Mouse (Mus musculus): ENCODE measurements around the gene Igfbp3. TPM values are rescaled to one million over a fixed set of nuclear protein-coding genes. Genes with fewer than 3 reads are reported as not detected.

The Igfbp3 gene
- polyA plus RNA-seq, 1 experiment = 58.3 TPM

DNA sequence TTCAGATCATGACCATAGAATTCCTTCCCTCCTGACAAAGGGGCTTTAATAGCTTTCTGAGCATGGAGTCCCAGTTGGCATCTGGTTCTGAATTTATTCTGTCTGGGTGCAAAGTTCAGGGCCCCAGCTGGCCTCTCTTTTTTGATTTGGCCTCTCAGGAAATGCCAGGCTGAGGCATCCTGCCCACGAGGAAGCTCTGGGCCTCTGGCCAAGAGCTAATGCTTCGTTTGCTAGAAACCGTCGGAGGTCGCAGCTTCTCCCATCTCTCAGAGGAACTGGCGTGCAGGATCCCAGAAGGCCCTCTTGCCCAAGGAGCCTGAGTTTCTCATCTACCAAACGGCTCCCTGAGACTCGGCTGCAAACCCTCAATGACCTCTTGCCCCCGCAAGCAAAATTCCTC lies 2.5 kb downstream of the Igfbp3 start:
- no peak for DNase-seq (ENCODE audit: low spot score)

DNA sequence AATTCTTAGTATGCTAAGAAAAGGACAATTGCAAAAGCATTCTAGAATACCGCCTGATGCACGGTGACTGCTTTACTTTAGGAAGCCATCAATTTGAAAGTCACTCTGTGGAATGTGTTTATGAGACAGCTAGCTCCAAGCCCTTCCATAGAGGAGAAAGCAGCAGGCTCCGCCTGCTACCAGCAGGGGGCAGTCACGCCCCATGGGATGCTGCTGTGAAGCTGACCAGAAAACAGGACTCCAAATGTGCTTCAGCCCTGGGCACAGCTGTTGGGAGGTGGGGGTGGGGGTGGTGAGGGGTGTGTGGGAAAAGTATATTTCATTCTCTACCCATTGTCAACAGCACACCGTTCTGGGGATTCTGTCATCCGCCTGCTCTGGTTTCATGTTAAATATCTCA lies 3.4 kb downstream of the Igfbp3 start:
- peak; percentile 65 for DNase-seq (ENCODE audit: low spot score)

DNA sequence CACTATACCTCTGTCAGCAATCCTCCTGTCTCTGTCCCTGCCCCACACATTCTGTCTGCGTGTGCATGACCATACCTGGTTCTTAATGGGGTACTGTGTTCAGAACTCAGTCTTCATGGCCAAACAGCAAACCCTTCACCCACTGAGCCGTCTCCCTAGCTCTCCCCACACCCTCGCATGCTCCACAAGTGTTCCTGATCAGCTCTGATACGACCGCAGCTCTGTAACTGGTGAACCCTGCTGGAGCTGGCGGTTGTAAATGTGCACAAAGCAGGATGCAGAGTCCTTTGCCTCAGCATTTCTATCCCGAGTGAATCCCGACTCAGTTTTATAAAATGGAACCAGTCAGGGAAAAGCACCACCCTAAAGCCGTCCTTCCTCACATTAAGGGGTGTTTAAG lies 9.9 kb downstream of the Igfbp3 start:
- no peak for DNase-seq (ENCODE audit: low spot score)

DNA sequence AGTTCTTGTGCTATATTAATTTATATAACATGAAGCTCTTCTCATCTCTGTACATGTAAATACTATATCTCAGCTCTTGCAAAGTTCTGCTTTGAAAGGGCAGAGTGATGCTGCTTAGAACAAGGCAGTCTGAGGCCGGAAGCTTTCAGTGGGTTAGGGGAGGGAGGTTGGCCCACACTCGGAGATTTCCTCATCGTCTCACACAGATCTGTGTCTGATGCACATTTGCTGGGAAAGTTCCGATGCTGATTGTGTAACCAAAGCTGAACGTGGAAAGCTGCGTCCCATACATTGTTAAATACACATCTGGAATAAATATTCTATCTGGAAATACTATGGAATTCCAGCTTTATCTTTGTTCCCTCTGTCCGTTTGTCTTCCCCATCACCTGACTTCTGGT lies 11.5 kb downstream of the Igfbp3 start:
- no peak for DNase-seq (ENCODE audit: low spot score)

DNA sequence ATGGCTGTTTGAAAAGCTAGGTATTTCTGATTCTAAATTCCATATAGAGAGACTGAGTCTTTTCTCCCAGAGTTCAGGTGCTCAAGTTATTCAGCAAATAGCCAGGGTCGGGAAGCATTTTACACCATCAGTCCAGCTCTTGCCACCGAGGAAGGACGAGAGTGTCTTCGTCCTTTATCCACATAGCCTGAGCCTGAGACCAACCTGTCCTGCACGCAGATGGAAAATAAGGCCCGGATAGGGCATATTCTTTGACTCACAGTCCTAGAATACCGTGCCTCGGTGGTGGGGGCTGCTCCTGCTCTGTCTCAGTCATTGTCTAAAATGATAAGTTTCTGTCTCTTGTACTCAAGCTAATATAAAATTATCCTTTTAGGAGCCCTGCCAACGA lies 13.3 kb downstream of the Igfbp3 start:
- no peak for DNase-seq (ENCODE audit: low spot score)

DNA sequence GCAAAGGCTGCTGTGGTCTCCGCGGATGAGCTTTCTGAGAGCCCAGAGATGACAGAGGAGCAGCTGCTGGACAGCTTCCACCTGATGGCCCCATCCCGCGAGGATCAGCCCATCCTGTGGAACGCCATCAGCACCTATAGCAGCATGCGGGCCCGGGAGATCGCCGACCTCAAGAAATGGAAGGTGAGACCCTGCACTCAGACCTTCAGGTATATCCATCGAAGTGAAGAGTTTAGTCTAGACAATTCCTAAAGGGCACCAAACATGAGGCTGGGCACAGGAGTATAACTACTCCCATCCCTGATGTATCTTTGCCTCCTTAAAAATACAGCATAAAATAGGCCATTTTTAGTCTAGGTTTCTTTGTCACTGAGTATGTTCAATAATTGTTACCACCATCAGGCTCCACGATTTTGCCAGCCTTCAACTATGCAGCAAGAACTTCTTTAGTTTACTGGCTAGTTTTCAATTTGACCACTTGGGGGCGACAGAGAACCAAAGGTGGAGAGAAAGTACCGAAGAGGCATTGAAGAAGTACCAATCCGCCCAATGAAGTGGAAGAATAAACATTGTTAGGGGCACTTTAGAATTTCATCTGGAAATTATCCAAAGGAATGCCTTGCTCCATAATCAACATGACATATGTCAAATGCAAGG lies 13.9 kb downstream of the Igfbp3 start:
- no peak for DNase-seq (ENCODE audit: low spot score)

DNA sequence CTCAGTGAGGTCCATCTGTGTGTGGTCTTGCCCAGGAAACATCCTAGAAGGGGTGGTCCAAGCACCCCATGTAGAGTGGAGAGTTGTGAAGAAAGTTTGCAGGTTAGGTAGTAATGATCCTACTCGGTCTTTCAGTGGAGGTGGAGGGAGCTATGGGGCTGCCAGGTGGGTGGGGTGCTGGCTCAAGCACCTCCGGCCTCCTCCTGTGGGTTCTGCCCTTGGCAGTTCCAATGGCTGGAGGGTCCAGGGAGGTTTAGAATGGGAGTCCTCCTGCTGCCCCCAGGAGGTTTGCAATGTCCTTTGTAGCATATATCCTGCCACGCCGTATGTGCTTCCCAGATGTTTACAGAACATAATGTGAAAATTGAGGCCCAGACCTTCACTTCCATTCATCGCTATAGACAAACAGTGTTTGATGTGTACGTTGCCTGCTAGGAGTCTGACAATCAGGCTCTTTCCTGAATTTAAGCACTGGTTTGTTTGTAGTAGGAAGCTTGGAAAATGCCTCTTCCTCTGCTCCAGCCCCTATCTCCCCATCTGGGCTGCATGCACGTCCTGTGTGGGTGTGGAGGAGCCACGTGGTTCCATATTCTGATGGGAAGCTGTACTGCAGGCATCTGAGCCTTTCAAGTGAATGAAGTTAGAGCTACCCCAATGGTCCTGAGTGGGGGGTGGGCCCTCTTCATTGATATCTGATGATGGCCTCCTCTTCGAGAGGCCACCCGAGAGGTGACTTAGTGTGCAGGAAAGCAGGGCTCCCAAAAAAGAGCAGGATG lies 15.1 kb downstream of the Igfbp3 start:
- DNase-seq (ENCODE audit: low spot score) = no peak

DNA sequence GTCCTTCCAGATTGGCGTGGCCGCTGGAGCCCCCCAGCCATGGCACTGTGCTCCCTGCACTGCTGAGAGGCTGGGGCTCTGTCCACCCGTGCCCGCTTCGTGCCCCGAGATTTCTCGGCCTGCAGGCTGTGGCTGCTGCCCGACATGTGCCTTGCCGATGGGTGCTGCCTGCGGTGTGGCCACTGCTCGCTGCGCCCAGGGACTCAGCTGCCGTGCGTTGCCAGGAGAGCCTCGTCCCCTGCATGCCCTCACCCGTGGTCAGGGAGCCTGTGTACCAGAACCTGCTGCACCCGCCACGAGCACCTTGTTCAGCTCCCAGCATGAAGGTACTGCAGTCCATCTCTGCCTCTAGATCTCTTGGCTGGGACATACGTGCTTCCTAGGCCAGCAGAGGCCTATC lies 15.7 kb downstream of the Igfbp3 start:
- DNase-seq (ENCODE audit: low spot score) = no peak

DNA sequence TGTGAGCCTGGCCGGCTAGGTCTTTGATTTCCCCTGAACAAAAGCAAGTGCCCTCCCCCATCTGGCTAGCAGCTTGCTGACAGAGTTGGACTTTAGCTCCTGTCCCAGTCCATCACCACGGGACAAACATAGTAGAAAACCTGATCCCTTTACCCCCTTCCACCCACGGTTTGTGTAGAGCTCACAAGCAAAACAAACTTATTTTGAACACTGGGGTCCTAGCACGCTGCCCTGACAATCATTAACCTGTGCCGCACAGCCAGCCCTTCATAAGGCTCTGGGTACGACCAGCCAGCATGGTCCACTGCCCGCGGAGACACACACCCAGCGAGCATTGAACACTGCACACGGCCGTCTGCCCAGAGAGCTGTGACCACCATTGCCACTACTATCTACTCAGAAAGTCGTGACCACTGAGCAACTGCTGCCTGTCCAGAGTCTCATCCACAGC lies 16.2 kb downstream of the Igfbp3 start, which contains the start of gene Igfbp1:
TSS of gene Igfbp1 (plus strand) at position 292 of the 451 bp plus-strand sequence.
- no peak for DNase-seq (ENCODE audit: low spot score)

DNA sequence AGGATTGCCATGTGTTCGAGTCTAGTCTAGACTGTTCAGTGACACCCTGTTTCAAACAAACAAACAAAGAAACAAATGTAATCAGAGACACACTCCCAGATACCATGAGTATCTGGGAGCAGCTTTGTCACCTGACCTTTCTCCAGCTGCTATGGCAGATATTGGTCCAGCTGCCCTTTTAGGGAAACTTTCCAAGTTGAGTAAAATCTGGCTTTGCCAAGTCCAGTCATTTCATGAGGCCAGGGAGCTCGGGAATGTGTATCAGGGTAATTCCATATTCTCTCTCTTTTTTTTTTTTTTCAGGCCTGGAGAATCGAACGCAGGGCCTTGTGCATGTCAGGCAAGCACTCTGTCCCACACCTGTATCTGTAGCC lies 18.4 kb downstream of the Igfbp3 start:
- DNase-seq (ENCODE audit: low spot score) = no peak

DNA sequence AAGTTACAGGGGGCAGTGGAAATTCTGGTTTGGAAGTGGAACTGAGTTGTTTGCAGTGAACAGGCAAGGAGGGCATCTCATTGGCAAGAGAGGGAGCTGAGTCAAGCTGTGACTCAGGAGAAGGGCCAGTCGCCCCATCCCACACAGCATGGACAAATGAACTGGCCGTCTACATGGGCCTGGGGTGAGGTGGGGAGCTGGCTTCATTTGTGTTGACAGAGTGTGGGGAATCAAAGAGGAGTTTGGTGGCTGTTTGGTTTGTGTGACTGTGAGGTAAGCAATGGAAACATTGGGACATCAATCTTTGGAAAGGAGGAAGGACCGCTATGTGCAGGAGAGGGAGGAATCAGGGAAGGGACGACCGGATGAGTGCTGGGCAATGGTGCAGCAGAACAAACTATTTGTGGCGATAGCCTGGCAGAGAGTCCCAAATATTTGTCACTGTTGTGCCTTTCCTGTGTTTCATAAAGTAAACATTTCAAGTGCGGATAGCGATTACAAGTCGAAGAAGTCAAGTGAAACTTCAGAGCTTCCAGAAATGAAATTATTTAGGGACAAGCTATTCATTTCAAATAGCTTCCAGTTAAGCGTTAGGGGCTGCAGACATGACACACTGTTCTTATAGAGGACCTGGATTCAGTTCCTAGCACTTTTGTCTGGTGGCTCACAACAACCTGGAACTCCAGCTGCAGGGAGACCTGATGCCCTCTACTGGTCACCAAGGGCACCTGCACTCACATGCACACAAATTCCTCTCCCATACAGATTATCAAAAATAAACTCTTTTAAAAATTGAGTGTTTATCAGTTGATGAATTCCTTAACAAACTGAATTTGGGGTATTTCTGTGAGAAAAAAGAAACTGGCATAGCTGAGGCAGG lies 19.1 kb downstream of the Igfbp3 start:
- no peak for DNase-seq (ENCODE audit: low spot score)

DNA sequence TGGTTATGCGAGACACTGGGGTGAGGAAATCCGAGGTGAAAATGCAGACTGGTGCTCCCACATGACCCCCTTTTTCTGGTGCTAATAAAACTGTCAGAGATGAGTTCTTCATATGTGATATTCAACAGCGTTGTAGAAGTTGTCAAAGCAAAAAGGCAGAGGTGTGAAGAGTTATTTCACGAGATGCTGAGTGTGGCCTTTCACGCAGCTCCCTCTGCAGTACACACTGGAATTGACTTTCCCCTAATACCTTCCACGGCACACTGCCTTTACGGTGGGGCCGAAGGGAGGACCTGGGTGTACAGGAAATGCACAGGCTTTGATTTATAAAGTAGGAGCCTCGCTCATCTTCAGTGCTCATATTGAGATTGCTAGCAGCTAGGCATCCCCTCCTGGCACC lies 20.6 kb downstream of the Igfbp3 start:
- DNase-seq (ENCODE audit: low spot score) = no peak

DNA sequence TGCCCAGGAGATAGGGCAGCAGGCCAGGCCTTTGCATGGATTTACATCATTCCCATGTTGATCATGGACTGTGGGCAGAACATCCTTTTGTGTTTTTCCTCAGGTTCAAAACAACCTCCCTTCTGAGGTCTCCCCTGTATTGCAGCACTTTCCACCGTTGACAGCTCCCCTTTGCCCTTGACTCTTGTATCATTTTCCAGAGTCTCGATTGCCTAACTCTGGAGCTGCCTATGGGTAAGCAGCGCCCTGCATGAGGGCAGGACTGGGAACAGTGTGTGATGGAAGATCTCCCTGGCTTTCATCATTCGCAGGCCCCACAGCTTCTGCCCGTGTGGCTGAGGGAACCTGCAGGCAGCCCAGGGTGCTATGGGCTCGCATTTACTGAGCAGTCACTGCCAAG lies 21.0 kb downstream of the Igfbp3 start:
- no peak for DNase-seq (ENCODE audit: low spot score)

DNA sequence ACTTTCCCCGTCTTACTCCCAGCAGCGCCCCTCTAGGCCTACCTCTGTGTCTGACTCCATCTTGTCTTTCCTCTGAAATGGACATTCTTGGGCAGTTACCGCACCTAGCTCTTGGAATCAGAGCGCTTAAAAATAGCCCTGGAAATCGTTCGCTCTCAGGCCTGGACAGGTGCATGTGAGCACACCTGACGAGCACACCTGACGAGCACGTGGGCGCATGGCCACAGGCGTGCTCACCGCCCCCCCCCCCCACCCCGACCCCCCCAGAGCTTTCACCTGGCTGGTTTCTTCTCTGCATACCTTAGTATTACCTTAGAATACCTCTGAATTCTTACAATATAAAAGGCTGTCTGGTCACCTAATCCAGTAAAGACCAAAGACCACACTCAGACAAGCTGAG lies 25.3 kb downstream of the Igfbp3 start, which contains the start of gene Gm11985:
TSS of gene Gm11985 (minus strand) at position 101 of the 400 bp plus-strand sequence.
- no peak for DNase-seq (ENCODE audit: low spot score)

DNA sequence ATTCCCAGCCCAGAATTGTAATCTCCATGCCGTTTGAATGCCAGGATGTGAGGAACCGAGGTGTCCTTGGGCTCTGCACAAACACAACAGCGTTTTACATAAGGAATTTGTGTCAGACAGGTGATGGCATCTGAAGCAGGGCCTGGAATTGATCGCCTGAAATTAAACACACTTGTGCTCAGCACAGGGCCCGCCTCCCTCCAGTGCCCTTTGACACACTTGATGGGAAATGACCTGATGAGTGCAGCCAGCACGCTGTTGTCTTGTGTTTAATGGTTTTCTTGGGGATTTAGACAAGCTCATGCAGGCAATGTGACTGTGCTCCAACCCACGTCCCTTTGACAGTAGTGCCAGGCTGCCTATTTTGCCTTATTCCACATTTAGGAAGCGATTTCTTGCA lies 26.3 kb downstream of the Igfbp3 start:
- DNase-seq (ENCODE audit: low spot score) = no peak

DNA sequence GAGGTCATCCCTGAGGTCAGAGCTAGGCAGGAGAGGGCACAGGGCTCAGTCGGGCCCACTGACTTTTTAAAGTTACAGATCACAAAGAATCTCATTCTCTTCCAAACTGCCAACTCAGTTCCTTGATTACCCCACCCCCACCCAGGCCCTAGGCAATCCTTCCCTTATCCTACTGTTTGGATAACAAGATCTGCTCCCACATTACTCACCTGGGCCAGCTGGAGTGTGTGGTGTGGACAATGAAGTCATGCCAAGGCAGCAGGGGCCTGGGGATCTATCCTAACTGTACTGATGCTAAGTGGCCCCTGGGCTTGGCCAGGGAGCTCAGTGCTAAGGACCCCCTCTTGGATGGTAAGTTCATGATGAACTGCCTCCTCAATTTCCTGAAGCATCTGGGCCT lies 29.3 kb downstream of the Igfbp3 start:
- no peak for DNase-seq (ENCODE audit: low spot score)

DNA sequence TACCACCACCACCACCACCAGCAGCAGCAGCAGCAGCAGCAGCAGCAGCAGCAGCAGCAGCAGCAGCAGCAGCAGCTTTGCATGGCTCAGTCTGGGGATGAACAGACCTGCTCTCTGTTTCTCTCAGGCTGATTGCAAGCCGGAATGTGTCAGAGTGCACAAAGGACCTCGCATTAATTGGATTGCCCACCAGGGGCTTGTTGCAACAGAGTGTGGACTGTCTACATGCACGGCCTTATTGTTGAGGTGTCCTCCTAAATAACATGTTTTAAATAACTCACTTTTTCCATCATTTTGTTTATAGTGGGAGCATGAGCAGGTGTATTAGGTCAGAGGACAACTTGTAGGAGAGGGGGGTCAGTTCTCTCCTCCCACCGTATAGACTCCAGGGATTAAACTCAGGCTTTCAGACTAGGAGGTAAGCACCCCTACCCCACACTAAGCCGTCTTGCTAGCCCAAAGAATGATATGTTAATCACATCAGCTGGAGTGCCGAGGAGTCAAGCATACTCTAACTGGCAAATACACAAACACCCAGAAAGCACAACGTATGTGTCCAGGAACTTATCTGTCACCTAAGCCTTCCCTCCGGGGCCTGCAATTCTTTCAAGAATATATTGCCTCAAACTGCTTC lies 31.2 kb downstream of the Igfbp3 start:
- no peak for DNase-seq (ENCODE audit: low spot score)

DNA sequence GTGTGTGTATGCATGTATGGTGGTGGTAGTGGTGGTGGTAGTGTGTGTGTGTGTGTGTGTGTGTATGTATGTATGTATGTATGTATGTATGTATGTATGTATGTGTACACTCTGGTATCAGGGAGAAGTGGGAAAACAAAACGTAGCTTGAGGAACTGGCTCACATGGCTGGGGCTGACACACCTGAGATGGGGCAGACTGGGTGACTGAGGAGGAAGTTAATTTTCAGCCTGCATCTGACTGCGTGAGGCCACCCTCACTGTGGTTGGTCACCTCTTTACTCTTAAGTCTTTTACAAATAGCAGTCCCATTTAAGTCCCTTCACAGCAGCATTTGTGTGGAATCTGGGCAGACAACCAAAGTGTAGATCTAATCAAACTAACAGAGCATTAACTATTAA lies 34.4 kb downstream of the Igfbp3 start:
- DNase-seq (ENCODE audit: low spot score) = no peak

DNA sequence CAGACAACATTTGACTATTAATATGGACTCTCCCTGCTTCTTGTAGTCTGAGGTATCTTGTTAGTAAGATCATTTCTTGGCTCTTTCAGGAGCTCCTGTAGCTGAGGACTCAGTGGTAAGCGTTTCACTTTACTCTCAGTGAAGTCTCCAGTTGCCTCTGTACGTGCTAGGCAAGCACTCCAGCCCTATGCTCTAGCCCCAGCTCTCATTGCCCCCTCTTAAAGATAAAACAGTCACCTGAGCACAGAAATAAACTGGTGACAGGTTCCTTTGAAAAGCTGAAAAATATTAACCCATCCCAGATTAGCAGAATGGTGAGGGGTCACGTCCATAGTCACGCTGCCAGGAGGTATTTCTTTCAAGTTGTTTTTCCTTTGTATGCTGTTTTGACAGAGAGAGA lies 35.0 kb downstream of the Igfbp3 start:
- DNase-seq (ENCODE audit: low spot score) = no peak

DNA sequence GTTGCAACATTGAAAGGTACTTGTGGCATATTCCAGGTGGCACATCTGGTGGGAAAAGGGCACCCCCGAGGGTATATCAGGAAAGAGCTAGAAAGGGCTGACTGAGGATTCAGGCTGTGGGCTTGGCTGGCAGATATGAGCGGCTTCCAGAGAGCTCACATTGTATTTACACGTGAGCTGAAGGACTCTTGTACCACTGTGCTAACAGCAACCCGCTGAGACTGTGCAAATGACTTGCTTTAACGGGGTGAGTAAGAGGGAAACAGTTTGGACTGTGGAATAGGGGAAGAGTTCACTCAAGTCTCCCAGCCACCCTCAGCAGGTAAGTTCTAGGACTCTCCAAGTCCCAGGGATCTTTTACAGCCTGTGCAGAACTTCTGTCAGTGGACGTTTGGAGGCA lies 40.1 kb downstream of the Igfbp3 start:
- DNase-seq (ENCODE audit: low spot score) = no peak

DNA sequence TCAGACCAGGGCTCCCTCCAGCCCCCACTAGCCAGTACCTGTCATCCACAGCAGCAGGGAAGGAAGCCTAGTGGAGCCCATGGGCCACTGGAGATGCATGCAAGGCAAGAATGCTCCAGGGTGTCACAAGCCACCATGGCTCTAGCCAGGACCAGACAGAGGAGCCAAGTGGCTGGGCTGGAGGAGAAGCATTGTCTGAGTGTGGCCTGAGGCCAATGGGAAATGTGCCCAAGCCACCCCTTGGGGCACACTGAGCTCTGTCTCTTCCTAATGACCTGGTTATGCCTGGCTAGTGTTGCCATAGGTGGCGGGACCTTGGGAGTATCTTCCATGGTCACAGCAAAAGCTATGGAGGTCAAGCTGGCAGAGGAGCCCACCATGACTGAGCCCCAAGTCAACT lies 44.1 kb downstream of the Igfbp3 start:
- no peak for DNase-seq (ENCODE audit: low spot score)

DNA sequence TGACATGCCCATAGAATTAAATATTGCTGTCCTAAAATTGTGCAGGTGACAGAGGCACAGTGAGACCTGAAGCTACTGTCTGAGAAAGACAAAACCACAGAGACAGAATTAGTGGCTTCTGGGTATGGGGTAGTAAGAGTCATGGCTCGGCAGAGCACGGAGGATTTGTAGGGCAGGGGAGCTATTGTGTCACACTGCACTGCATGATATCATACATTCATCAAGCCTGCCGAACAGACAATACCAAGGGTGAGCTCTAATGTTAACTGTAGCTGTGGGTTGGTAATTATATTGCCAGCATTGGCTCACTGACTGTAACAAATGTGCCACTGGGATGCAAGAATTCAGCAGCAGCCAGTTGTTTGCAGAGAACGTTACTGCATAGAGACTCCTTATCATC lies 49.3 kb downstream of the Igfbp3 start:
- DNase-seq (ENCODE audit: low spot score) = no peak
